Mouse (Mus musculus) heart, postnatal 0 days (tissue): ENCODE data around the gene Rab39.

Experiments
- CTCF ChIP-seq: IDR thresholded peaks from 2 replicates; pipeline ENCODE4 v1.5.1; 2016; ENCODE audit warnings: antibody characterized with exemption, control low read depth, low read depth
- EP300 ChIP-seq: IDR thresholded peaks from 2 replicates; pipeline ENCODE4 v1.6.1; 2016; ENCODE audit warnings: antibody characterized with exemption, low read depth

GRCm38 (mm10) chr9:53667020-53667669 lies 38.9 kb downstream of the Rab39 start:
- TF ChIP-seq CTCF (peak; percentile 80), EP300 (peak; percentile 89; the same call in 1 of the 2 replicates)
